Mouse (Mus musculus): ENCODE data around the gene Poglut1. TPM values are rescaled to one million over a fixed set of nuclear protein-coding genes. Genes with fewer than 3 reads are reported as not detected.

Poglut1 gene
- 8.8 and 9.5 TPM in 2 replicates for polyA plus RNA-seq (2012; rRNA removed)

DNA sequence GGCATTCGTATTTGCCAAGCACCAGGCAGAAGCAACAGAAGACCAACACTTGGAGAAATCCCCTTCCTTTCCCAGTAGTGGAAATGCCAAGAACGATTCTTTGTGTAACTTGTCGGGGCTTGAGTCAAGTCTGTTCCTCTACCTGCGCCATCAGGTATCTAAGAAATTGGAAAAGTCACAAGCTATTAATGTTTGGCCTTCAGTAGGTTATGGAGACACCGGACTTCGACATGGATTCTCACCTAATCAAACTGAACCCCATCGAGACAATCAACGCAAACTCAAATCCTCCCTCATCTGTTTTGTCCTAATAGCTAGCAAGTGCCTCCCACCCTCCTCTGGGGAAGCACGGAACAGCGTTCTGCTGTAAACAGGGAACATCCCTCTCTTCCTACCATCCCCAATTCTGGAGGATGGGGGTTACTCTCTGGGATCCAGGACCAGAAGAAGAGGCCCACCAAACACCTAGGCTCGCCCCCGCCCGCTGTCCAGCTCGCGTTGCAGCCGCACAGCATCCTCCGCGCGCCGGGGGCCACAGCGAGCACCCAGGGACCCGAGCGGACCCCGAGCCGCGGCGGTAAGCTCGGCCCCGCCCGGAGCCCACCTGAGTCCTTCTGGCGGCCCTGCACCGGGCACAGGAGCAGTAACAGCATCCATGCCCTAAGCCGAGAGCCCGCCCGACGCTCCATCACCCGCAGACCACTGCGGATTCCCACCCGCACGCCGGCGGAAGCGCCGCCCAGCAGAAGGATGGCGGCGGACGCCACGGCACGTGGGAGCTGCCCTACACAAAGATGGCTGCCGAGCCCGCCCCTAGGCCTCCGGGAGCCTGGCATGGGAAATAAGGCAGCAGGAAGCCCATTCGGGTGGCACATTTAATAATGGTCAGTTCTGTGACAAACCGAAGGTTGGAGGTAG is at the start of gene Poglut1:
Gene Poglut1 (minus strand): TSS at position 780 of the 918 bp plus-strand sequence.

DNA sequence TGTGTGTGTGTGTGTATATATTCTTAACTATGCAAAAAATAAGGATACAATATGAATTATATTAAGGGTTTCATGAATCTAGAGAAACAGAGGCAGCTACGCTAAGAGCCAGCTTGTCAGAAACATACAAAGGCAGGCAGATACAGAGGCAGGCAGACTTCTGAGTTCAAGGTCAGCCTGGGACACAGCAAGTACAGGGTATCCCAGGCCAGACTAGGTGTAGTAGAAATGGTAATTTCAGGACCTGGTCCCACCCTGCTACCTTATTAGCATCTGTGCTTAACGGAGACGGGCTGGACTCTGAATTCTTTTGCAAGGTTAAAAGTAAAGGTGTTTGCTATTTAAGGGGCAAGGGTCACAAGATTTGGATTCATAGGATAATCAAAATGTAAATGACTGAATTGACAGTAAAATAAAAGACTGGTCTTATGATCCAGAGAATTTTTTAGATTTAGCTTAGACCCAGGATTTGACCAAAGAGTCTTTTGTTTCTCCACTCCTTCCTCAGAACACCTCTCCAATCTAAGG is 8.2 kb upstream of the Poglut1 start, which contains the start of gene Tmem39a:
Gene Tmem39a (plus strand): TSS at position 478 of the 528 bp plus-strand sequence.

DNA sequence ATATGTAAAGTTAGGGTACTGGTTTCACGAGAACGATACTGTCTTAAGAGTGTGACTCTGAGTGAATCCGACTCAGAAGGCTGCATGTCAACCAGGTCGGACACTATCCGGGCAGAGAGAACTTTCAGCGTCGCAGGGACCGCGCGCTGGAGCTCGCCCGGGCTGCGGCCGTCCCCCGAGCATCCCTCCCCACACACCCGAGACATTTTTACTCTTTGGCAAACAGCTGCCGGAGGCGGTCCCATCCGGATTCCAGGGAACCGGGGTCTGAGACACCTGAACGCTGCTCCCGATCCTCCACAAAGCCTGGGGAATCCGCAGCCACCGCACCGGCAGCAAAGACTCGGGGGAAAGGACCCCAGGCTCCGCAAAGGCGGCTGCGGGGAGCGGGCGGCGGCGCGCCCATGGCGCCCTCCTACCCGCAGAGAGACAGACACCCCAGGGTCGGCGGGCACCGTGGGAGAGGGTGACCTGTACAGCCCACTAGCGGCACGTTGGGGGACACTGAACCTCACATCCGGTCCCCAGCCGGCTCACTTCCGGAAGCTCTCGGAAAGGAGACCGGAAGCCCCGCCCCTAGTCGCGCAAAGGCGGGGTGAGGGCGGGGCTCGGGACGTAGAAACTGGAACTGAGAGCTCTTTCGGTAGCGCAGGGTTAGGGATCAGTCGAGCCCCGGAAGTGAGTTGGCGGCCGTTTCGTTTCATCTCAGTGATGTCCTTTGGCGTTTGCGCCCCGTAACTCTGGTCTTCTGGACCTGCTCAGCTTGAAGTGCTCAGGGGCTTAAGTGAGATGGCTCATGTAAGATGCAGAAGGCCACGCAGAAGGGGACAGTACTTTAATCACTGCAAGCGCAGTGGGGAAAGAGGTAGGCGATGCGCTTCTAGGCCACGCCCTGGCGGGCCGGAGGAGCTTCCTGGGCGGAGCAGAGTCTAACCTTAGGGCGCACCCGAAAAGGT is 27.7 kb downstream of the Poglut1 start, which contains the start of gene Timmdc1:
Gene Timmdc1 (minus strand): TSS at position 535 of the 956 bp plus-strand sequence.

Other genes with a start within 250 kb of the Poglut1 start
- 0.14 TPM in 1 of 2 replicates, not detected in the other for gene Maats1, start 208.1 kb downstream of the Poglut1 start, polyA plus RNA-seq (2012; rRNA removed)
- gene Cox17, start 203.3 kb downstream of the Poglut1 start, polyA plus RNA-seq (2012; rRNA removed) = 69.0 and 78.8 TPM in 2 replicates
- 2.8 TPM in 1 of 2 replicates, not detected in the other for gene Gm21987, start 203.2 kb downstream of the Poglut1 start, polyA plus RNA-seq (2012; rRNA removed)
- 24.8 and 31.2 TPM in 2 replicates for gene Popdc2, start 188.0 kb downstream of the Poglut1 start, polyA plus RNA-seq (2012; rRNA removed)
- gene Pla1a, start 117.1 kb downstream of the Poglut1 start, polyA plus RNA-seq (2012; rRNA removed) = 1.6 and 2.0 TPM in 2 replicates
- 32.6 and 40.6 TPM in 2 replicates for gene Adprh, start 97.6 kb downstream of the Poglut1 start, polyA plus RNA-seq (2012; rRNA removed)
- 0.16 and 0.19 TPM in 2 replicates for gene Cd80, start 94.7 kb downstream of the Poglut1 start, polyA plus RNA-seq (2012; rRNA removed)
- gene Timmdc1, start 27.6 kb downstream of the Poglut1 start, polyA plus RNA-seq (2012; rRNA removed) = 19.5 and 35.3 TPM in 2 replicates
- 51.5 and 60.9 TPM in 2 replicates for gene Tmem39a, start 8.4 kb upstream of the Poglut1 start, polyA plus RNA-seq (2012; rRNA removed)
- gene Arhgap31, start 163.0 kb upstream of the Poglut1 start, polyA plus RNA-seq (2012; rRNA removed) = 2.7 and 3.6 TPM in 2 replicates
- 17.4 and 23.6 TPM in 2 replicates for gene B4galt4, start 192.0 kb upstream of the Poglut1 start, polyA plus RNA-seq (2012; rRNA removed)